Mouse (Mus musculus) mesoderm, embryonic 11.5 days (tissue): Measurements from ENCODE around the gene Tspan6.

Experiments used
- DNase-seq: peaks from one replicate; pipeline ENCODE4 v3.0.0-alpha.2; 2012; ENCODE audit warnings: low read depth, low spot score

Gene Tspan6

DNA sequence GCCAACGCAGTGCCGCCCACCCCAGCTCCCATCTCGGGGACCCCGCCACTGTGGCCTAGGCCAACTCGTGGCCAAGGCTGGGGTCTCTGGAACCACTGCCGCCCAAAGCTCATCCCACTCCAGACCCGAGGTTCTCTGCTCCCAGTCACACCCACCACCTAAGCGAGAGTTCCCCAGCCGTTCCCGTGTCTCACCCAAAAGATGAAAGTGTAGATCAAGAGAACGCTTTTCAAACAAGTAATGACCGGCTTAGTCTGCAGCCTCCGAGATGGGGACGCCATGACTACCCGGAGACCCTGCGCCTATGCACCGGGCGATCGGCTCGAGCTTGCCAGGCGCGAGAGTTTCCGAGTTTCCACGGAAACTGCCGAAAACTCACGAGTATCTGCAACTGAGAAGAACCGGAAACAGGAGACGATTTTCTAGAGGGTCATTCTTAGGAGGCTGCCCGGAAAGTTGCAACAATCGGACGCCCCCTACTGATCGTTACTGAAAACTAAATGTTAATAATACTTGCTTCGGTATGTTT lies at the start of gene Tspan6:
Tspan6 (minus strand) TSS at position 416 of the 529 bp plus-strand sequence.
- peak; percentile 91 for DNase-seq

DNA sequence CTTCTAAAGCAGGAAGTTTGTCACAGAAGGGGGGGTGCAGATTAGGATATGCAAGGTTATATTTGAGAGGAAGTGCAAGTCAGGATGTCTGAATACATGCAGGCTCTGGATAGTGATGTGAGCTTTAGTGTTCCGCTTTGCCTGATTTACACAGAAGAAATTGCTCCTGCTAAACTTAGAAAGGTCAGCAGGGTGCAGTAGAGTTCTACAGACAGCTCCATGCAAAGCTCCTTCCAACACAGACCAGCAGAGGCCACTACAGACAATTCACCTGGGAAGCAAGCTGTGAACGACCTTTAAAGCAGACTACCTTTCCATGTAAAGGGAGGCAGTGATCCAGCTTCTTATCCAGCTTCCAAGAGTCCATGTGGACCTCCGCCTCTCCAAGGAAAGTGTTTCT lies 49.2 kb upstream of the Tspan6 start:
- peak; percentile 64 for DNase-seq

DNA sequence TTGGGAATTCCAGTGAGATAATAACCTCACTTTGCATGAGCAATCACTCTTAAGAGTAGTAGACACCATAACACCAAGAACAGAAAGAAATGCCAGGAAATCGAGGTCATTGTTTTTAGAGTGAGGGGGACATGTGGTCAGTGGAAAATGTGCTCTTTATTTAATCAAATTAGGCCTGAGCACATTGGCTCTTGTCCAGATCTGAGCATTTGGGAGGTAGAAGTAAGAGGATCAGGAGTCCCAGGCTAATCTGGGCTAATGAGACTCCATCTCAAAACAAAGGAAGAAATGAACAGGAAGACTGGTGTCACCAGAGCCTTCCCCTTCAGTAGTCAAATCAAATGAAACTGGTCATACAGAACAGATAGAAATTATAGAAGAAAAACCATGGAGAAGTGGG lies 41.3 kb upstream of the Tspan6 start:
- DNase-seq: no peak

DNA sequence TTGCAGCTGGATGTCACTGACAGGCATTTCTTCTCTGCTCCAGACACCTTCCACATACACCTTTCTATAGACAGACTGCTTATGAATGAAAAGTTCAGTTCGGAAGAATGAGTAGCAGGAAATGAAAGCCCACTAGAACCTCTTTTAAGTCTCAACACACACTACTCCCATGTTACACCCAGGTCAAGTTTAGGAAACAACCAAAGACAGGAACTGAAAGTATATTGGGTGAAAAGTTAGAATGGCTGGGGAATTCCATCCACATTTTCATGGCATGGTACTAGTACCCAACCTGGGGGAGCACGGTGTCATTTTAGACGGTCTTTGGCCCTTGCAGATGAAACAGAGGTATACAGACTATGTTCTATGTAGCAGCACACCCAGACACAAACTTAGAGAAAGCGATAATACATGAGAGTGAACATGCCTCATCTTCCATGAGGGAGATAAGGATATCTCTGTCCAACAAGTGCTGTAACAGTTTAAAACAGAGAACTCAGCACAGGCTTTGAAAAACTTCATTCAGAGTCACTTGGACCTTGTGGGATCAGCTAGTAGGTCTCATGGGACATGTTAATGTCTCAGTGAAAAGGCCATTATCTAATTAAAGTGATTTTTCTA lies 38.5 kb upstream of the Tspan6 start:
- DNase-seq: no peak

DNA sequence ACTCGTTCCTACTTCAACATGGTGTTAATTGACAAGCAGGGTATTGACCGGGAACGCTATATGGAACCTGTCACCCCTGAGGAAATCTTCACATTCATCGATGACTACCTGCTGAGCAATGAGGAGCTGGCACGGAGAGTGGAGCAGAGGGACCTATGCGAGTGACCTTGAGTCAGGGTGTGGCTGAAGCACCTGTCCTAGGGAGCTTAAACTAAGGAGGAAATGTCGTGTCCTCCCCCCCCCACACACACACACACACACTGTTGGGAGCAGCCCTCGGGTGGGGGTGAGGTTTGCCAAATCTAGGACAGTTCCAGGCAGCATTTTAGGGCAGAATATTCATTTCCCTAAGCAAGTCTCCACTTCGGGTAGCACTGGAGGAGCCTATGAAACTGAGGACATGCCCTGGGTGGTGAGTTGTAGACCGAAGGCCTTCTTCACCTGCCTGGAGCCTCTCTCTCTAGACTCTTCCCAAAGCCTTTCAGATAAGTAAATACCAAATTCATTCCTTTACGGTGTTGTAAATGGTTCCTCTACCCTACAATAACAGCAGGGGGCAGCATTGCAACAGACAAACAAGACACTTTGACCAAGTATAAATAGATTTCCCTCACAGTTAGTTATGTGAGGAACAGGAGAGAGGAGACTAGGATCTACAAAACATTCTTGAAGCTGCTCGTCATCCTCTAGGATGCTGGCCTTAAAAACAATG lies 33.2 kb upstream of the Tspan6 start:
- peak; percentile 44 for DNase-seq

DNA sequence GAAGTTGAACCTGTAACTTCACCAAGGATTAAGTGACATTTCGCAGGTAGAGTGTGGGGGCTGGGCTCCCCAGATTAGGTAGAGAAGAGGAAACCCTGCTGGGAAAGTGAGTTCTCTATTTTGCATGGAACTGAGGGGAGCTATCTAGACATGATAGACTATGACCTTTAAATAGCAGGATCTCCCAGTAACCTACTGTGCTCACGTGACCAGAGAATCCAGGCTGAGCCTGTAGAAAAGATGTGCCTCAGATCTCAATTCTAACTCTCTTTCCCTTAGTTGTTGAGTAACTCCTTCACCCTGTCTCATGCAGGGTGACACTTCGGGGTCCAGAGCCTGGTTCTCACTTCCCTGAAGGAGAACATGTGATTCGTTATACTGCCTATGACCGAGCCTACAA lies 28.5 kb upstream of the Tspan6 start:
- DNase-seq: no peak

DNA sequence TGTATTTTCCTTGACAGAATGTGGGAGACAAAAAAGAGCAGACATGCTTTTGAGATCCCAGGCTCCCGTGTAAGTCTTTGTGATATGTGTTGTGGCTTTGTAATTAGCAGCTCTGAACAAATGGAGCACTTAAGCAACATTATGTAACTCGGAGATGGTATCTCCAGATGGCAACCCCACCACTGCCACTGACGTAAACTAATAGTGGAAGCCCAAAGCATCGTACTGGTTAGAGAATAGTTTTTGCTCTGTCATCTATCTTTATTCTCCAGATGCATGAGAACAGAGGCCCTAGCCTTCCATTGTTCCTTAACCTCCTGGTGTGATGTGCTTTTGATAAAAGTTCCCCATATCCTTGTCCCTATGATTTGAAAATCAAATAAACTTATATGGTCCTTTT lies 23.0 kb upstream of the Tspan6 start:
- DNase-seq: no peak

DNA sequence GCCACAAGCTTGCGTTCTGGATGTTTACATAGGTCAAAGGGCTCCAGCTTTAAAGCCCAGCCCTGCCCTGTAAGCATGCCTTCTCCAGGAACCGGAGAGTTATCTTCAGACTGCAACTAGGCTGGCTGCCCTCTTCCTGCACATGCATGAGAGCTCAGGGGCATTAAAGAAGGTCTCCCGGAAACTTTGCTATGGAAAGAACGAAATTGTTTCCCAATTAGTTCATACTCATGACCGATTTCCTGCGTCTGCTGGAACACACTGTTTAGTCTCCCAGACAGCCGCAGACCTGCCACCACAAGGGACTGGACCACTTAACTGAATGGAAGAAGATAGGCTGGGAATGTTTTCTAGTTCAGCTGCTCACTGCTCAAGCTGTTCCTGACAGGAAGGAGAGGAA lies 16.0 kb upstream of the Tspan6 start:
- no peak for DNase-seq

DNA sequence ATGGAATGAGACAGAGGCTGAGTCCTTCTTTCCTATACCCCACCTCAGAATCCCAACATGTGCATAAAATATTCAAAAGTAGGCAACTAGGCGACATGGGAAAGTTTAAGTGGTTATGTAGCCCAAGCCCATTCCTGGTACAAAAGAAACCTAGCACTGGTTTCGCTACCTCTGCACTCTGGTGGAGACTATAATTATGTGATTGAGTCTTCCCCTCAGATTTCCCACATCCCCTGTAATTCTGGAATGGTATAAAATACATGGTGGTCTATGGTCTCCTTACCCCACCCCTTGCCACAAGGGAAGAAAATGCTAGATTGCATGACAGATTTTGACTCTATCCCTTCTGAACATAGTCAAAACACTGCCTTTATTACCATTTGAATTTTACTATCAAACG lies 14.8 kb upstream of the Tspan6 start:
- no peak for DNase-seq

DNA sequence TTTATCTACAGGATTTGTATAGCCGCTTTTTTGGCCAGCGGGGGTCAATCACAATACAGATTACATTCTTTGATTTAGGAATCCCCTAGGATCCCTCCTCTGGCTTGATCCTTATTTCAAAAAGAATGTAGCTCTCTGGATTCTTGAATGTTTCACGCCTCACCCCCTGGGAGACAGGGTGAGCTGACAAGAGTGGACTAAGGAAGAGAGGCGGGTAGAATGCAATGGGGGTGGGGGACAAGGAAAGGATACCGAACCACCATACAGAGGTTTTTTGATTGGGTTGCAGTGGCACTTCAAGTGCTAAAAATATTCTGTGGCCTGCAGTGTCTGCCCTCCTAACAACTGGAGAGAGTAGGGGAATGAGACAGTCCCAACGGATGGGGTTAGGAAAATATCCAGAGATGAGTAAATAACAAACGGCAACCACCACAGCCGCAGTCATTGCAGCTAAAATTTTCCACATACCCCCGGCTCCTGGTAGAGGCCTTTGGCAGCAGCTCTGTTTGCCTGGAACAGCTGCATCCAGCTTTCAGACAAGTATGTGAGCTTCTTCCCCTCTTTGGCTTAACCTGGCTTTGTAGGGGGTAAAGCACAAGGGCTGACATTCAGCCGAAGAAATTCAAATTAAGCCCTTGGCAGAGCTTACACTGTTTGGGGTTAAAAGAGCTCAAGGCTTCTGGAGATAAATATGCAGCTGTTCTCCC lies 13.3 kb upstream of the Tspan6 start:
- no peak for DNase-seq

DNA sequence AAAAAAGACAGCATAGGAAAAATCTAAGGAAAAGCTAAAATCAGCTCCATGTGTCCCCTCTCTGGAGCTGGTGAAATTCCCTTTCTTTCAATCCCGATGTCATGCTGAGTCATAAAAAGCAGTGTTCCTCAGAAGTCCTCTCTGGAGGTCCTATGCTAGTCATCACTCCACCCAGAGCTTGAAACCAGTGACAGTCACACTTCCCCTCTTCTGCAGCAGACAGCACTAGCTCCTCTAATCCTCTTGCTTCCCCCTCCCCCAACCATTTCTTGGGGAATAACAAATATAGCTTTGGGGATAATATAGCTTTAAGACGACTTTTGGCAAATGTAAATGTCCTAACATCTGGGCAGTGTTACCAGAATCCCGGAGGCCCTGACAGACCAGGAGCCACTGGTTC lies 10.0 kb upstream of the Tspan6 start, which contains the start of gene Srpx2:
Srpx2 (plus strand) TSS at position 166 of the 400 bp plus-strand sequence.
- DNase-seq: no peak

DNA sequence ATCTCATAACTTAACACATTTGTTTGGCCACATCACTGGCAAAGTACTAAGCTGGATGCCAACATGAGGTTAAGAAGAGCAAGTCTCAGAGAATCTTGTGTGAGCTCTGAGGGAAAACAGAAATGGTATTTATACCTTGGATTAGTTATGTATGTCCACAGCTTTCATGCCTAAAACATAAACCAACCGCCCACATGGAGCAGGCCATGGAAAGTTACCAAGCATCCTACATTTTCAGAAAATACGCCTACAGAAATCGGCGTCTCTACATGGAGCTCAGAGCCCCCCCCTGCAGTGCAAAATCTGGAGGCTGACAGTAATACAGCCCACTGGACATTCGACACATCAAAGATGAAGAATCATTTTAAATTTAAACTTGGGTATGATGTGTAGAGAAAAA lies 10.1 kb downstream of the Tspan6 start:
- DNase-seq: no peak

DNA sequence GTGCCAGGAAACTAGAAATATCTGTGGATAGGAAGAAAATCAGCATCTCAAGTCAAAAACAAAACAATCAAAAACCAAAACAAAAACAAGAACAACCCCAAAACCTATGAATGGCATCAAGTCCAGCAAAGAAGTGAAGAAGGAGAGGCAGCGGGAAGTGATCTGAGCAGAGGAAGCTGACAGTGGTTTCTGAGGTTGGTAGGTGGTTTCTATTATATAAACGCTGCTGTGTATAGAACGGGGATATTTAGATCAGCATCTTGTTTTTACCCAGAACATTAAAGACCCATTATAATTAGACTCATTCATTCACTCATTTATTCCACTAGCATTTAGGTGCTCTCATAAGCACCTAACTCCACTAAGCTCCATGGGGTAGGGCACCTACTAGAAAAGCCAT lies 10.9 kb downstream of the Tspan6 start:
- DNase-seq: no peak

DNA sequence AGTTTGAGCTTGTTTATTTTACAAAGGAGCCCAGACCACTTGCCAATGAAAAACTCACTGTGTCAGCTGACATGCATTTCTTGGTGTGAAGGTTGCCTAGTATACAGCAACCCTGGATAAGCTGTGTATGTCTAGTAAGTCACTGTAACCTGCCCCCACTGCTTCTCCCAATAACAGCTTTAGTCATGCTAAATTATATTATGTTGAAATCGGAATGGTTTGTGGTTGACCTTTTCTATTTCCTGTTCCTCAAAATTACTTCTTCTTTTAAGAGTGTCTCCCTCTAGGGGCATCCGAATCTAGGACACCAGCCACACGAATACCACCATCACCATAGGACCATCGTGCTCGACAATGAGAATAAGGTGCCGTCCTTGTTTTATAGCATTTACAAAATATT lies 28.5 kb downstream of the Tspan6 start:
- DNase-seq: no peak

DNA sequence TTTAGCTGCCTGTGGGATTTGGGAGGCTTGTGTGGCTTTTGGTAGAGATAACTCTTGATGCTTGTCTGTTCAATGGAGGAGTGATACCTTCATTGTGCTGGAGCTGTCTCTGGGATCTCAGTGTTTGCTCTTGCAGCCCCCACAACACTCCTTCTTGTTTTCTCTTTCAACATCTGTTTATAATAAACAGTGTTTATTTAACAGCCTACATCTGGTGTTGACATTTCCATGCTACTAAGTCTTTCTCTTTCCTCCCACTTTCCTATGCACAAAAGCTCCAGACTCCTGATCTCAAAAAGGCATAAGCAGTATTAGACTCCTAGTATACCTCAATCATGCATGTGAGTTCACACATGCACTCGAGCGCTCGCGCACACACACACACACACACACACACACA lies 44.6 kb downstream of the Tspan6 start:
- no peak for DNase-seq

DNA sequence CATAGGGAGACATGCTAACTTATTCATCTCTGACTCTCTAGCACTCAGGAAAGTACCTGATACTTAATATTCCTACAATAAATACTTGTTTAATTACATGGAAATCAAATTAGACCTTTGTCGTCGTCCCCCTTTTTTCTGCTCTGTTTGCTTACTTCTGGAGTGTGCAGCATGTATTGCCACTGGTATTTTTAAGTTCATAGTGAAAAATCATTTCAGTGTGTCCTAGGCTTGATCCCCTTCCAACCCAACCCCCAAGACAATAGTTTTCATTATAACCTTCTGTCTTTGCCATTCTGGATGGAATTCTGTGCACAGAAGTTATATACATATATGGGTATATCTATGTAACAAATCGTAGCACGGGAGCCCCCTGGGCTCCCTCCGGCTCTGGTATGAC lies 47.5 kb downstream of the Tspan6 start, which contains the start of gene Tnmd:
Tnmd (plus strand) TSS at position 301 of the 400 bp plus-strand sequence.
- no peak for DNase-seq
